Mouse (Mus musculus) hindbrain, embryonic 14.5 days (tissue): ENCODE results near the gene Tnpo1. TPM values are rescaled to one million over a fixed set of nuclear protein-coding genes. Genes with fewer than 3 reads are reported as not detected.

Source experiments
- ATAC-seq: fragments of 200-750 bp; cut with Nextera tagmentation; 2 replicates; pipeline ENCODE4 v1.8.0; 2017; ENCODE audit warnings: moderate number of reproducible peaks, mild to moderate bottlenecking, moderate TSS enrichment, moderate library complexity; ENCODE audit not compliant: low FRiP score
- DNase-seq: peaks from one replicate; pipeline ENCODE4 v3.0.0-alpha.2; 2015; ENCODE audit warnings: low spot score
- H3K27ac ChIP-seq: fragments of 300-500 bp; sonication (generic); 2 replicates; pipeline ENCODE4 v1.5.1; 2014; ENCODE audit warnings: mild to moderate bottlenecking, moderate library complexity
- H3K27me3 ChIP-seq: fragments of 300-500 bp; sonication (generic); 2 replicates; pipeline ENCODE4 v1.6.1; 2014; ENCODE audit warnings: mild to moderate bottlenecking, low read length, mixed read lengths; ENCODE audit not compliant: control insufficient read depth, insufficient read depth
- H3K36me3 ChIP-seq: fragments of 300-500 bp; sonication (generic); replicated peaks from 2 replicates; pipeline ENCODE4 v1.6.1; 2014; ENCODE audit not compliant: control insufficient read depth, insufficient read depth
- H3K4me1 ChIP-seq: fragments of 300-500 bp; sonication (generic); replicated peaks from 2 replicates; pipeline ENCODE4 v1.6.1; 2014; ENCODE audit warnings: antibody characterized with exemption, low read length, mixed read lengths; ENCODE audit not compliant: control insufficient read depth, insufficient read depth
- H3K4me2 ChIP-seq: fragments of 300-500 bp; sonication (generic); replicated peaks from 2 replicates; pipeline ENCODE4 v1.6.1; 2014; ENCODE audit warnings: mild to moderate bottlenecking, moderate library complexity
- H3K4me3 ChIP-seq: fragments of 300-500 bp; sonication (generic); replicated peaks from 2 replicates; pipeline ENCODE4 v1.5.1; 2014; ENCODE audit warnings: mild to moderate bottlenecking, low read length
- H3K9ac ChIP-seq: fragments of 300-500 bp; sonication (generic); 2 replicates; pipeline ENCODE4 v1.6.1; 2014
- H3K9me3 ChIP-seq: fragments of 300-500 bp; sonication (generic); 2 replicates; pipeline ENCODE4 v1.6.1; 2016; ENCODE audit warnings: low read length; ENCODE audit not compliant: control insufficient read depth
- WGBS: fragments of 180-500 bp; shearing (Covaris S2); extraction: QIAGEN DNeasy Blood & Tissue Kit; methylation state at CpG from one replicate; pipeline ENCODE4 v1.1.7; 2014; 5-methylcytosine and 5-hydroxymethylcytosine counted together
- polyA plus RNA-seq: library from polyadenylated mRNA; unstranded; fragments of >200 nt; fragmentation: Nextera tagmentation; extraction: Ambion mirVana; gene quantifications from 2 replicates; pipeline ENCODE4 v1.2.1, GENCODE M21; 2014

The Tnpo1 gene
- polyA plus RNA-seq, 1 experiment from 2014 or later, result 50.0 TPM

GRCm38 (mm10) chr13:98902366-98903025 is 23.7 kb downstream of the Tnpo1 start:
- H3K4me1 ChIP-seq, result no peaks in the 10 kb centered on the region
- no peak overlapping the region for H3K4me3 ChIP-seq
- no peaks in the 10 kb centered on the region for H3K27me3 ChIP-seq
- H3K27ac ChIP-seq, result no peak overlapping the region
- peaks cover 11% of the 10 kb centered on the region; the same call in 1 of the 2 replicates for H3K36me3 ChIP-seq
- no peak overlapping the region for H3K4me2 ChIP-seq
- 98% methylated on average over 8 of the region's 8 CpGs for WGBS
- no peak overlapping the region for H3K9ac ChIP-seq
- no peak for DNase-seq
- no peaks in the 10 kb centered on the region for H3K9me3 ChIP-seq
- ATAC-seq, result no peak

- Histone ChIP-seq H3K27ac (no peak overlapping the region), H3K4me1 (peaks cover 5% of the 10 kb centered on the region; the same call in 1 of the 2 replicates), H3K9ac (no peak overlapping the region), H3K4me2 (no peak overlapping the region), H3K27me3 (no peaks in the 10 kb centered on the region), H3K36me3 (peaks cover 11% of the 10 kb centered on the region; the same call in 1 of the 2 replicates), H3K4me3 (no peak overlapping the region), H3K9me3 (no peaks in the 10 kb centered on the region)
- 94% methylated on average over 3 of the region's 3 CpGs for WGBS
- DNase-seq, result no peak
- no peak for ATAC-seq
Measured at GRCm38 (mm10) chr13:98899550-98899949, 26.6 kb downstream of the Tnpo1 start.

- WGBS, result 63% methylated on average over 5 of the region's 5 CpGs
Measured at GRCm38 (mm10) chr13:98897577-98897976, 28.6 kb downstream of the Tnpo1 start.

GRCm38 (mm10) chr13:98896434-98897126 is 29.6 kb downstream of the Tnpo1 start:
- no peak for DNase-seq
- Histone ChIP-seq H3K9ac (no peak overlapping the region), H3K27me3 (no peaks in the 10 kb centered on the region), H3K9me3 (no peaks in the 10 kb centered on the region), H3K36me3 (no peaks in the 10 kb centered on the region), H3K4me1 (peaks cover 14% of the 10 kb centered on the region), H3K27ac (no peak overlapping the region), H3K4me3 (no peak overlapping the region), H3K4me2 (no peak overlapping the region)
- WGBS, result 90% methylated on average over 7 of the region's 7 CpGs
- ATAC-seq, result no peak

More at GRCm38 (mm10) chr13:98897577-98897976, 28.6 kb downstream of the Tnpo1 start:
- Histone ChIP-seq H3K36me3 (peaks cover 3% of the 10 kb centered on the region; the same call in 1 of the 2 replicates), H3K4me1 (peaks cover 8% of the 10 kb centered on the region), H3K4me3 (no peak overlapping the region), H3K27me3 (no peaks in the 10 kb centered on the region), H3K9ac (no peak overlapping the region), H3K9me3 (no peaks in the 10 kb centered on the region), H3K4me2 (no peak overlapping the region), H3K27ac (no peak overlapping the region)
- ATAC-seq (no peak), DNase-seq (no peak)

- Histone ChIP-seq H3K27ac (no peak overlapping the region), H3K4me2 (no peak overlapping the region), H3K4me3 (no peak overlapping the region), H3K36me3 (no peaks in the 10 kb centered on the region), H3K27me3 (no peaks in the 10 kb centered on the region), H3K9me3 (no peaks in the 10 kb centered on the region), H3K4me1 (peaks cover 18% of the 10 kb centered on the region), H3K9ac (no peak overlapping the region)
- ATAC-seq (no peak), DNase-seq (no peak)
- 93% methylated on average over 4 of the region's 4 CpGs for WGBS
Measured at GRCm38 (mm10) chr13:98896013-98896412, 30.2 kb downstream of the Tnpo1 start.

- no peaks in the 10 kb centered on the region for H3K36me3 ChIP-seq
- 45% methylated on average over 2 of the region's 2 CpGs for WGBS
- no peaks in the 10 kb centered on the region for H3K27me3 ChIP-seq
- no peak overlapping the region for H3K9ac ChIP-seq
- no peaks in the 10 kb centered on the region for H3K9me3 ChIP-seq
- no peak overlapping the region for H3K27ac ChIP-seq
- no peak overlapping the region for H3K4me3 ChIP-seq
- ATAC-seq (no peak), DNase-seq (no peak)
- H3K4me1 ChIP-seq, result peaks cover 26% of the 10 kb centered on the region
- H3K4me2 ChIP-seq, result no peak overlapping the region
Measured at GRCm38 (mm10) chr13:98894900-98895299, 31.3 kb downstream of the Tnpo1 start.

GRCm38 (mm10) chr13:98891443-98891842 is 34.7 kb downstream of the Tnpo1 start:
- DNase-seq, result no peak
- no peaks in the 10 kb centered on the region for H3K27me3 ChIP-seq
- H3K4me2 ChIP-seq, result peak overlapping the region; percentile 87
- 19% methylated on average over 8 of the region's 8 CpGs for WGBS
- H3K4me3 ChIP-seq, result no peak overlapping the region
- peaks cover 30% of the 10 kb centered on the region for H3K4me1 ChIP-seq
- H3K36me3 ChIP-seq, result peaks cover 18% of the 10 kb centered on the region
- no peak overlapping the region for H3K9ac ChIP-seq
- H3K27ac ChIP-seq, result no peak overlapping the region
- no peaks in the 10 kb centered on the region for H3K9me3 ChIP-seq
- ATAC-seq, result no peak

- H3K4me1 ChIP-seq, result peaks cover 30% of the 10 kb centered on the region
- ATAC-seq (peak; percentile 78), DNase-seq (peak; percentile 75)
- H3K4me3 ChIP-seq, result peak overlapping the region; percentile 61
- H3K36me3 ChIP-seq, result peaks cover 24% of the 10 kb centered on the region
- H3K27me3 ChIP-seq, result no peaks in the 10 kb centered on the region
- H3K9me3 ChIP-seq, result no peaks in the 10 kb centered on the region
- peak overlapping the region; percentile 76 for H3K9ac ChIP-seq
- WGBS, result under 1% methylated on average over 32 of the region's 32 CpGs
- peak overlapping the region; percentile 86 for H3K27ac ChIP-seq
- peak overlapping the region; percentile 87 for H3K4me2 ChIP-seq
Measured at GRCm38 (mm10) chr13:98890871-98891219, 35.3 kb downstream of the Tnpo1 start.

- no peaks in the 10 kb centered on the region for H3K9me3 ChIP-seq
- no peak for DNase-seq
- WGBS, result 1% methylated on average over 67 of the region's 71 CpGs
- H3K4me2 ChIP-seq, result peak overlapping the region; percentile 87
- peak overlapping the region; percentile 61 for H3K4me3 ChIP-seq
- H3K27me3 ChIP-seq, result no peaks in the 10 kb centered on the region
- H3K36me3 ChIP-seq, result peaks cover 29% of the 10 kb centered on the region
- H3K9ac ChIP-seq, result peak overlapping the region; percentile 76
- peaks cover 30% of the 10 kb centered on the region for H3K4me1 ChIP-seq
- H3K27ac ChIP-seq, result peak overlapping the region; percentile 86
- peak; percentile 81 for ATAC-seq
Measured at GRCm38 (mm10) chr13:98890137-98890870, 35.9 kb downstream of the Tnpo1 start.
